Mouse (Mus musculus): Measurements from ENCODE around the gene Gm20388.

- TF ChIP-seq EP300 (optimal IDR thresholded peaks at IDR 0.05) (no peak), CTCF (IDR thresholded peaks at IDR 0.05; ENCODE audit: low read depth) (no peak)
These were observed 2858.8 kb downstream of the Gm20388 start for GRCm38 (mm10) chr8:122769251-122770058.
